Mouse (Mus musculus): ENCODE data around the gene Pnma1. TPM values are rescaled to one million over a fixed set of nuclear protein-coding genes. Genes with fewer than 3 reads are reported as not detected.

Pnma1 gene
- 1.2 TPM for polyA plus RNA-seq (2021)

DNA sequence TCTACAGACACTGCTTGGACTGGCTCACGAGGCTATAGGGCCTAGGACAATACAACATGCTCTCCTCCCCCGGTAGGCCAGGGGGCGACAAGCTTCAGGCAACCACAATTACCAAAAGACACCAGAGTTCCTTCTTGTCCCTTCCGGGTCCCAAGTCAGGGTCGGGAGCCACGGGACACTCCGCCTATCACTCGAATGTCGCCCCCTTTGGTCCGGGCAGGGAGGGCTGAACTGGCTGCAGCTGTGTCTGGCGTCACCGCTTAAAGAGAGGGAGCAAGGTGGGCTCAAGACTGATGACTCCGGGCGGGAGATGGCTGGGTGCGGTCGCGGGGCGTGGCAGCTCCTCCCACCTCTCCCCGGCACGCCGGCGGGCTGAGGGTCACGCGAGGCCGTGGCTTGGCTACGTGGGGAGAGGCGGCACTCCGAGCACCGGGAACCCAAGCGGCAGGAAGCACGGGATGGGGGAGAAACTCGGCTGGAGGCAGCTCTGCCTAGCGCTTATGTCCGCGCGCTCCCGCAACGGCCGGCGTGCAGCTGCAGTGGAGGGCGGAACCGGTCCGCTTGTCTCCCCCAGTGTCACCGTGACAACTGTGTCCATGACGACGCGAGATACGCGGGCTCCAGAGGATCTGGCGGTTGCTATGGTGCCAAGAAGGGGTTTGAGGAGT lies at the start of gene Pnma1:
Pnma1 (minus strand) TSS at position 536 of the 668 bp plus-strand sequence.
- in situ Hi-C loops (cut with MboI; ENCODE audit: low pct_unique_long_range_greater_than_20kb), result no loop called here
- DNase-seq (ENCODE audit: low read depth, low spot score) (no peak), ATAC-seq (no peak)
- ChIA-PET CTCF (interaction anchor here (0.9 kb wide), 2 partner anchors 10 to 16 kb away, joined by 3 read pairs; no protein-coding TSS in a partner anchor), POLR2A (interaction anchor here (0.8 kb wide), 1 partner anchor 44 kb away, joined by 3 read pairs; no protein-coding TSS in a partner anchor)
- TF ChIP-seq CTCF (IDR thresholded peaks at IDR 0.05), result no peak
- no peaks in the 10 kb centered on the region for H3K27me3 ChIP-seq

- no peaks in the 10 kb centered on the region for H3K27me3 ChIP-seq
- in situ Hi-C loops (cut with MboI; ENCODE audit: low pct_unique_long_range_greater_than_20kb), result no loop called here
- ChIA-PET CTCF (no interaction called here), POLR2A (interaction anchor here (1.4 to 1.7 kb wide), 2 partner anchors 15 to 22 kb away, joined by 4 to 8 read pairs; no protein-coding TSS in a partner anchor)
- DNase-seq (ENCODE audit: low read depth, low spot score) (no peak), ATAC-seq (no peak)
- no peak for TF ChIP-seq CTCF (IDR thresholded peaks at IDR 0.05)
Observed at GRCm38 (mm10) chr12:84195195-84195594, 46.9 kb upstream of the Pnma1 start.

GRCm38 (mm10) chr12:84194400-84195109 lies 46.3 kb upstream of the Pnma1 start:
- no peaks in the 10 kb centered on the region for H3K27me3 ChIP-seq
- in situ Hi-C loops (cut with MboI; ENCODE audit: low pct_unique_long_range_greater_than_20kb), result no loop called here
- CTCF ChIA-PET, result interaction anchor here (0.8 kb wide), 1 partner anchor 11 kb away, joined by 3 read pairs; no protein-coding TSS in a partner anchor
- no peak for DNase-seq (ENCODE audit: low read depth, low spot score)
- POLR2A ChIA-PET, result interaction anchor here (0.6 to 1.7 kb wide), 4 partner anchors 15 to 23 kb away, joined by 3 to 8 read pairs (median 5); no protein-coding TSS in a partner anchor
- ATAC-seq, result no peak
- TF ChIP-seq CTCF (IDR thresholded peaks at IDR 0.05), result no peak

- CTCF ChIA-PET, result interaction anchor here (0.8 kb wide), 1 partner anchor 10 kb away, joined by 3 read pairs; no protein-coding TSS in a partner anchor
Observed at GRCm38 (mm10) chr12:84193642-84194399, 45.5 kb upstream of the Pnma1 start.

DNA sequence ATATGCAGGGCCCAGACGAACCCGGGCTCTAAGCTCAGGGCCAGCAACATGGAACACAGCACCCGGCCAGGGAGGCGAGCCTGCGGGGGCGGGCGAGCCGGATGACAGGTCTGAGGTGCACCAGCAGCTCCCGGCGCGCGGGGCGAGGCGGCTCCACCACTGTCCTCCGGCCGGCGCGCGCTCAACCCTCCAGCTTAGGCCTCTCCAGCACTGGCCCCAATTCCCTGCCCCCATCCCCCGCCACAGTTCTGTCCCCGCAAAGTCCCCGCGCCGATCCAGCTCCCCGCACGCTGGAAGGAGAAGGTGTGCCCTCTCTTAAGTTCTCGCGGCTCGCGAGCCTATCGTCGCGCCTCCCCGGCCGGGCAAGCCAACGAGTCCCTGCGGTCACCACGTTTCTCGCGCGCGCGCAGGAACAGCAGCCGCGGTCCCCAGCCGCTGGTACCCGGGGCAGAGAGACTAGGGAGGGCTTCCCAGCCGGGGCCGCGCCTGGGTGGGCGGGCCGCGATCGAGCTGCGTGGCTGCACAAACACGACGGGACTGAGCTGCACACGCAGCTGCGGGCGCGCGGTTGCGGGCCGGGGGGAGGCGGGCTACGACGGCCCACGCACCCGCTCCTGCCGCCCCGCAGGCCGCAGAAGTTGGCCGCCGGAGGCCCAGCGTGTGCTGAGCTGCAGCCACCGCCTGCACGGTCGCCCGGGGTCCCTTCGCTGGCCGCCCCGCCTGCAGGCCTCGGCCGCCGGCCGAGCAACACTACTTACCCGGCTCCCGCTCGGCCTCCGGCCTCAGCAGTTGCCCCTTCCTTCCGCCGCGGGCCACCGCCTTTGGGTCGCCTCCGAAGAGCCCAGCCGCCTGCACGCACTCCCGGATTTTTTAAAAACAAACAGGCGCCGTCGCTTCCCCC lies 44.7 kb upstream of the Pnma1 start:
- no peaks in the 10 kb centered on the region for H3K27me3 ChIP-seq
- ATAC-seq, result peak; percentile 1
- ChIA-PET POLR2A (interaction anchor here (0.6 to 1.7 kb wide), 5 partner anchors 12 to 29 kb away, joined by 4 to 8 read pairs (median 6); partner anchors contain the start of gene Elmsan1), CTCF (interaction anchor here (0.8 kb wide), 1 partner anchor 9 kb away, joined by 3 read pairs; no protein-coding TSS in a partner anchor)
- TF ChIP-seq CTCF (IDR thresholded peaks at IDR 0.05), result no peak
- no peak for DNase-seq (ENCODE audit: low read depth, low spot score)
- in situ Hi-C loops (cut with MboI; ENCODE audit: low pct_unique_long_range_greater_than_20kb), result no loop called here

More at GRCm38 (mm10) chr12:84193642-84194399, 45.5 kb upstream of the Pnma1 start:
- ATAC-seq, result peak; percentile 77
- in situ Hi-C loops (cut with MboI; ENCODE audit: low pct_unique_long_range_greater_than_20kb), result no loop called here
- POLR2A ChIA-PET, result interaction anchor here (0.6 to 1.7 kb wide), 5 partner anchors 14 to 23 kb away, joined by 3 to 8 read pairs (median 6); no protein-coding TSS in a partner anchor
- H3K27me3 ChIP-seq, result no peaks in the 10 kb centered on the region
- DNase-seq (ENCODE audit: low read depth, low spot score), result no peak
- TF ChIP-seq CTCF (IDR thresholded peaks at IDR 0.05), result no peak

- no peaks in the 10 kb centered on the region for H3K27me3 ChIP-seq
- CTCF ChIA-PET, result no interaction called here
- DNase-seq (ENCODE audit: low read depth, low spot score) (no peak), ATAC-seq (no peak)
- in situ Hi-C loops (cut with MboI; ENCODE audit: low pct_unique_long_range_greater_than_20kb), result no loop called here
- POLR2A ChIA-PET, result interaction anchor here (0.6 to 1.6 kb wide), 6 partner anchors 12 to 44 kb away, joined by 3 to 7 read pairs (median 5); partner anchors contain the start of genes Elmsan1 and Pnma1
- TF ChIP-seq CTCF (IDR thresholded peaks at IDR 0.05), result no peak
Observed at GRCm38 (mm10) chr12:84192280-84192679, 44.0 kb upstream of the Pnma1 start.

- CTCF ChIA-PET, result interaction anchor here (0.7 kb wide), 1 partner anchor 161 kb away, joined by 3 read pairs; no protein-coding TSS in a partner anchor
- no peak for TF ChIP-seq CTCF (IDR thresholded peaks at IDR 0.05)
- DNase-seq (ENCODE audit: low read depth, low spot score) (no peak), ATAC-seq (no peak)
- POLR2A ChIA-PET, result interaction anchor here (1.0 to 1.6 kb wide), 3 partner anchors 15 to 44 kb away, joined by 3 to 6 read pairs (median 3); partner anchors contain the start of gene Pnma1
- no peaks in the 10 kb centered on the region for H3K27me3 ChIP-seq
- in situ Hi-C loops (cut with MboI; ENCODE audit: low pct_unique_long_range_greater_than_20kb), result no loop called here
Observed at GRCm38 (mm10) chr12:84191770-84192169, 43.5 kb upstream of the Pnma1 start.

DNA sequence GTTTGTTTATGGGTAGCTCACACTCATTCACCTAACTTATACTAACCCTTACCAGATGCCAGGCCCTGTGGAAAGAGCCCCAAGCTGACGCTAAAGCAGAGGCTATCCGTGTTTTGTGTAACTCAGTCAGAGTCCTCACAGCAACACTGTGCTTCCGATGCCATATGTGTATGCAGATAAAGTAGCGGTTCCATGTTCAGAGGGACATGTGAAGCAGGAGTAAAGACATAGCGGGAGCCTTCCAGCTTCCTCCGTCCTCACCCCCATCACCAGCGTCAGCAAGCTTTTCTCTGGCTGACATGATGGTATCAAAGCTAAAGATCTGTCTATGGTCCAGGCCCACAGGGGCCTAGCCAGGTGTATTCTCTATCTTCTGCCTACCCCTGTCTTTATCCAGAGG lies 42.9 kb upstream of the Pnma1 start:
- TF ChIP-seq CTCF (IDR thresholded peaks at IDR 0.05), result no peak
- ChIA-PET CTCF (interaction anchor here (0.7 kb wide), 1 partner anchor 160 kb away, joined by 3 read pairs; no protein-coding TSS in a partner anchor), POLR2A (interaction anchor here (0.6 to 3.3 kb wide), 4 partner anchors 9 to 43 kb away, joined by 3 to 12 read pairs (median 4); partner anchors contain the start of gene Pnma1)
- H3K27me3 ChIP-seq, result no peaks in the 10 kb centered on the region
- ATAC-seq (no peak), DNase-seq (ENCODE audit: low read depth, low spot score) (no peak)
- in situ Hi-C loops (cut with MboI; ENCODE audit: low pct_unique_long_range_greater_than_20kb), result no loop called here
